In the genomic region with DNA sequence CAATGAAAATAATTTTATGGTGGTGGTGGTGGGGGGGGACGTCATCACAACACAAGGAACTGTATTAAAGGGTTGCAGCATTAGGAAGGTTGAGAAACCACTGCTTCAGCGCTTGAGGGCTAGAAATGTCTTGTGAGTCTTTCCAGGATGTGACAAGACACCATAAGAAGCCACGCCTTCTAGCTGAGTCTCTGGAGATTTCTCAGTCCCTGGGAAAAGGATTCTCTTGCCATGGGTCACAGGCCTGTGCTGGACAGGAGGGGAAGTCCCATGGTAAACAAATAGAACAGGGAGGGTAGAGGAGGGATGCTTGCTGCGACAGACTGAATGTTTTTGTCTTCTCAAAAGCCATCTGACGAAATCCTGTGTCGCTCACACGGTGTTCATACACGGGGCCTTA, we compare ENCODE assay signal across 11 mouse cellular contexts. TPM values are rescaled to one million over a fixed set of nuclear protein-coding genes. Genes with fewer than 3 reads are reported as not detected.
DNase-seq lines count a peak whose midpoint lies in the region; ATAC-seq and TF ChIP-seq lines count a peak whose summit lies in the region.
"Had no signal": no experiment of that assay in that cellular context is flagged by ENCODE, and none has a peak within 500 bp of the region (broad histone marks: within the 10 kb centered on the region; RNA-seq: fewer than 3 reads in every experiment).

No protein-coding gene starts in this region.

- TF ChIP-seq POLR2A in heart, adult 2 months (IDR thresholded peaks at IDR 0.05; ENCODE audit: insufficient read depth, low read depth, low read length): 0 out of 2 replicates have a peak, but pooled peaks have one; percentile 36

- intact Hi-C loops in heart, adult 2 months (cut with DNase I): no loop called here

- no peak for ATAC-seq in heart, embryonic 12.5 days (ENCODE audit: insufficient number of reproducible peaks, low FRiP score)
- peak; percentile 60 for ATAC-seq in granulocyte monocyte progenitor cell, adult 5-6 weeks (replicated peaks; ENCODE audit: poor library complexity, severe bottlenecking)
- ATAC-seq: midbrain, embryonic 15.5 days had no signal

- H3K9ac ChIP-seq in heart, adult 2 months (ENCODE audit: low read depth, low read length): no peak overlapping the region
- no peak overlapping the region for H3K9ac ChIP-seq in heart, embryonic 12.5 days
- H3K9ac ChIP-seq: liver, embryonic 13.5 days; midbrain, embryonic 15.5 days had no signal

- no peaks in the 10 kb centered on the region for H3K9me3 ChIP-seq in heart, embryonic 12.5 days (replicated peaks)
- H3K9me3 ChIP-seq: liver, embryonic 13.5 days; midbrain, embryonic 15.5 days had no signal

- no peaks in the 10 kb centered on the region for H3K27me3 ChIP-seq in heart, adult 2 months (ENCODE audit: control insufficient read depth, insufficient read depth, low read length)
- H3K27me3 ChIP-seq in heart, embryonic 12.5 days (replicated peaks): no peaks in the 10 kb centered on the region
- H3K27me3 ChIP-seq: midbrain, embryonic 15.5 days had no signal

- no peak overlapping the region for H3K4me3 ChIP-seq in heart, adult 2 months
- no peak overlapping the region for H3K4me3 ChIP-seq in heart, embryonic 12.5 days
- H3K4me3 ChIP-seq: liver, embryonic 13.5 days; midbrain, embryonic 15.5 days had no signal

- H3K4me1 ChIP-seq in heart, adult 2 months (ENCODE audit: control insufficient read depth, insufficient read depth, low read length): no peaks in the 10 kb centered on the region
- peaks cover 23% of the 10 kb centered on the region for H3K4me1 ChIP-seq in heart, embryonic 12.5 days (replicated peaks)
- H3K4me1 ChIP-seq: midbrain, embryonic 15.5 days had no signal

- peak in 1 of 2 experiments; percentile 46 for DNase-seq in heart, adult 2 months
- DNase-seq in 416B (ENCODE audit: low read depth): peak; percentile 70
- DNase-seq in lung, postnatal 10 days: peak; percentile 84
- DNase-seq in retina, postnatal 1 day: no peak
- DNase-seq in spleen, postnatal 14 days (ENCODE audit: low spot score in 2 of 2): no peak
- no peak for DNase-seq in cerebellum, postnatal 14 days
- DNase-seq: cerebellum, postnatal 25 days; liver, embryonic 13.5 days had no signal

- TF ChIP-seq EP300 in heart, adult 2 months (IDR thresholded peaks at IDR 0.05; ENCODE audit: insufficient read depth, low read depth, low read length): no peak

- no peak for TF ChIP-seq CTCF in heart, adult 2 months (IDR thresholded peaks at IDR 0.05)

- WGBS in heart, adult 2 months: 62% methylated on average over 8 of the region's 8 CpGs
- 79% methylated on average over 8 of the region's 8 CpGs for WGBS in heart, embryonic 12.5 days

- no peaks in the 10 kb centered on the region for H3K36me3 ChIP-seq in heart, adult 2 months (ENCODE audit: control insufficient read depth, insufficient read depth, low read length)
- no peaks in the 10 kb centered on the region for H3K36me3 ChIP-seq in heart, embryonic 12.5 days
- H3K36me3 ChIP-seq: liver, embryonic 13.5 days; midbrain, embryonic 15.5 days had no signal

- H3K4me2 ChIP-seq in heart, embryonic 12.5 days: no peak overlapping the region
- H3K4me2 ChIP-seq: liver, embryonic 13.5 days; midbrain, embryonic 15.5 days had no signal

- no peaks in the 10 kb centered on the region for H3K79me2 ChIP-seq in heart, adult 2 months (replicated peaks; ENCODE audit: control insufficient read depth, insufficient read depth, low read length)

- H3K27ac ChIP-seq in heart, adult 2 months: peak overlapping the region; percentile 50
- no peak overlapping the region for H3K27ac ChIP-seq in heart, embryonic 12.5 days (ENCODE audit: poor library complexity, severe bottlenecking)
- H3K27ac ChIP-seq: liver, embryonic 13.5 days; midbrain, embryonic 15.5 days had no signal

RNA-seq across cellular contexts. Expression of a gene that starts 37.0 kb away (rescaled TPM):
- 100 to 1,000 TPM; 260 to 299 TPM for total RNA-seq in heart, adult 2 months (2021)
- polyA plus RNA-seq in heart, adult 2 months (2012; rRNA removed): 403 and 411 TPM in 2 replicates
- polyA plus RNA-seq in heart, embryonic 12.5 days (2016; fragmentation: Nextera tagmentation; extraction: Ambion mirVana): 228 and 231 TPM in 2 replicates
- total RNA-seq in granulocyte monocyte progenitor cell, adult 5-6 weeks (2014; fragmentation: Nextera tagmentation): 214 and 226 TPM in 2 replicates
- total RNA-seq in granulocyte monocyte progenitor cell, adult 5-6 weeks (2017): 65.7 and 89.0 TPM in 2 replicates

RNA-seq across cellular contexts. Expression of a gene that starts 49.8 kb away (rescaled TPM):
- 100 to 1,000 TPM in 1 of 2 experiments, 10 to 100 TPM in 1; 88.3 to 111 TPM for total RNA-seq in heart, adult 2 months (2021)
- polyA plus RNA-seq in heart, adult 2 months (2012; rRNA removed): 30.4 and 46.8 TPM in 2 replicates
- 41.9 and 42.0 TPM in 2 replicates for polyA plus RNA-seq in heart, embryonic 12.5 days (2016; fragmentation: Nextera tagmentation; extraction: Ambion mirVana)
- 199 and 315 TPM in 2 replicates for total RNA-seq in granulocyte monocyte progenitor cell, adult 5-6 weeks (2014; fragmentation: Nextera tagmentation)
- 285 and 305 TPM in 2 replicates for total RNA-seq in granulocyte monocyte progenitor cell, adult 5-6 weeks (2017)

Comparison
In these comparisons a context has a peak if more than half of its experiments do, and no peak if none do; other contexts are left out.
1. DNase-seq: peak in 416B (single experiment) and lung, postnatal 10 days (single experiment); none in retina, postnatal 1 day (single experiment), spleen, postnatal 14 days (0 of 2) and cerebellum, postnatal 14 days (0 of 2).